Mouse (Mus musculus) thymus, adult 2 months (tissue): ENCODE measurements around the gene Atp13a3.

Experiments
- CTCF ChIP-seq: fragments of 200-500 bp; IDR thresholded peaks from 2 replicates; pipeline ENCODE4 v1.5.1; 2012; ENCODE audit warnings: mild to moderate bottlenecking, control low read depth, low read length, moderate library complexity, borderline replicate concordance; ENCODE audit not compliant: control insufficient read depth, poor library complexity, insufficient read depth; ENCODE audit errors: extremely low read depth
- POLR2A ChIP-seq: fragments of 200-500 bp; IDR thresholded peaks from 2 replicates; pipeline ENCODE4 v1.6.1; 2012; ENCODE audit warnings: mild to moderate bottlenecking, low read length, control low read depth, moderate library complexity; ENCODE audit not compliant: control insufficient read depth, poor library complexity, insufficient read depth; ENCODE audit errors: extremely low read depth

DNA sequence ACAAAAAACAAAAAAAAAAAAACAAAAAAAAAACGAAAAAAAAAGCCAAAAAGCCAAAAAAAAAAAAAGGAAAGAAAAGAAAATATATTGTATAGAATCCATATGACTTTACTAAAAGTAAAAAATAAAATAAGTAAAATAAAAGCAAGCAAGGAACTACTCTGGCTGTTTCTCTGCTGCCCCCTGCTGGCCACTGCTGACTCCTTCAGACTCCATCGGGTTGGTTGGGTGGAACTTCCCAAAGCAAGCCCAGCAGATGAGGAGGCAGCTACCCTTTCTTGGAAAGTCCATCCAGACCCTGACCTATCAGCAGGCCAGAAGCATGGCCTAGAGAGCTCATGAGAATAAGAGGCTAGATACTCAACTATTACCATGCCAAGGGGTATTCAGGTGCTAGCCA, 143.1 kb downstream of the Atp13a3 start:
- TF ChIP-seq CTCF (peak; percentile 64; the same call in 1 of the 2 replicates), POLR2A (no peak)
